Mouse (Mus musculus): ENCODE results near the gene Serpina9.

DNA sequence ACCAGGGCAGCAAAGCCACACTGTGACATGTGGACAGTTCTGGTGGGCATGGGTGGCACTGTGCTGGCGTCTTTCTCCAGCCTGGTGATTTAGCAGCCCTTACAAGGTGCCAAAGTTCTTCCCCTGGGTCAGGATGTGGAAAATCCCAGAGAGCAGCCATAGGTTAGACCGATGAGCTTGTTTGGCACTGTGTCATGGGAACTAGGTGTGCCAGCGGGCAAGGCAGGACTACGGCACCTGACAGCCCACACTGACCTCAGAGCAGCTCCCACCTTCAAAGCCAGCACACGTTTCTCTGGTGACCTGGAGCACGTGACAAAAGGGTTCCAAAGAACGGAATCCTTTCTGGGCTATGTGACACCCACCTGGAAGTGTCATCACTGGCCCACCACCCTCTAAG, 44.0 kb upstream of the Serpina9 start:
- TF ChIP-seq POLR2A (IDR thresholded peaks at IDR 0.05; ENCODE audit: borderline replicate concordance, control insufficient read depth, low read depth, low read length) (no peak), CTCF (IDR thresholded peaks at IDR 0.05; ENCODE audit: control insufficient read depth, insufficient read depth, low read length) (no peak)

All from bone marrow, adult 2 months (tissue).